Mouse (Mus musculus): ENCODE results near the gene Sox15.
"Not testable (repeated sequence)": the region's sequence is repeated elsewhere in the genome, so short reads cannot be mapped to it uniquely, and the experiment has no call there.

DNA sequence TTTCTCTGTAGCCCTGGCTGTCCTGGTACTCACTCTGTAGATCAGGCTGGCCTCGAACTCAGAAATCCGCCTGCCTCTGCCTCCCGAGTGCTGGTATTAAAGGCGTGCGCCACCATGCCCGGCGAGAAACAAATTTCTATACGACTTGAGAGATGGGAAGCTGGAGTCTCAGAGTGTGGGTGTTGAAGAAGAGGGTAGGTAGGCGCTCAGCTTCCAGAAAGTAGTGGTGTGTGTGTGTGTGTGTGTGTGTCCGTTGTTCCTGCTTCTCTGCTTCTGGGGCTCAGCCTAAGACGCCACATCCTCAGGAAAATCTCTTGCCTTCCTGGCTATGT, 40.9 kb upstream of the Sox15 start:
- not testable (repeated sequence) for TF ChIP-seq CHD2 (IDR thresholded peaks at IDR 0.05; ENCODE audit: low read length); POLR2A (IDR thresholded peaks at IDR 0.05; ENCODE audit: low read depth, low read length); MAX (IDR thresholded peaks at IDR 0.05; ENCODE audit: low read length); TBP (conservative IDR thresholded peaks at IDR 0.05; ENCODE audit: low read depth, low read length); CTCF (conservative IDR thresholded peaks at IDR 0.05 in 1 of 2, IDR thresholded peaks at IDR 0.05 in 1 of 2; ENCODE audit: low read depth in 2 of 2, low read length in 2 of 2); MAFK (IDR thresholded peaks at IDR 0.05; ENCODE audit: insufficient replicate concordance, low read length); NRF1 (IDR thresholded peaks at IDR 0.05; ENCODE audit: low read depth, low read length); USF1 (IDR thresholded peaks at IDR 0.05; ENCODE audit: low read depth, low read length); ZC3H11A (IDR thresholded peaks at IDR 0.05; ENCODE audit: low read depth, low read length); EP300 (IDR thresholded peaks at IDR 0.05; ENCODE audit: low read length)
- TF ChIP-seq ZNF384 (IDR thresholded peaks at IDR 0.05; ENCODE audit: low read depth, low read length) = peak; percentile 80
